In genomic region chrX:140280016-140280415, GRCm38 (mm10) we compare ENCODE assay signal across 8 mouse cellular contexts.
DNase-seq lines count a peak whose midpoint lies in the region; ATAC-seq and TF ChIP-seq lines count a peak whose summit lies in the region.
"Had no signal": no experiment of that assay in that cellular context is flagged by ENCODE, and none has a peak within 500 bp of the region (broad histone marks: within the 10 kb centered on the region; RNA-seq: fewer than 3 reads in every experiment).

No protein-coding gene starts in this region.

- 19% methylated on average over 12 of the region's 12 CpGs for WGBS in forebrain, embryonic 12.5 days
- WGBS in midbrain, postnatal 0 days = 22% methylated on average over 12 of the region's 12 CpGs

- no peaks in the 10 kb centered on the region for H3K9me3 ChIP-seq in forebrain, embryonic 12.5 days
- H3K9me3 ChIP-seq in midbrain, postnatal 0 days (ENCODE audit: low read length) = no peaks in the 10 kb centered on the region

- H3K9ac ChIP-seq in forebrain, embryonic 12.5 days = no peak overlapping the region
- H3K9ac ChIP-seq in midbrain, postnatal 0 days (replicated peaks; ENCODE audit: low read length, poor library complexity, severe bottlenecking) = peak overlapping the region; percentile 39; the same call in 1 of the 2 replicates

- H3K4me1 ChIP-seq in forebrain, embryonic 12.5 days = 0 out of 2 replicates have a peak, but pooled peaks cover 3% of the 10 kb centered on the region
- H3K4me1 ChIP-seq in midbrain, postnatal 0 days (ENCODE audit: insufficient read depth, low read length) = no peaks in the 10 kb centered on the region

- peaks cover 73% of the 10 kb centered on the region for H3K27me3 ChIP-seq in forebrain, embryonic 12.5 days
- peaks cover 10% of the 10 kb centered on the region for H3K27me3 ChIP-seq in midbrain, postnatal 0 days (ENCODE audit: insufficient read depth, low read length)

- no peak overlapping the region for H3K4me3 ChIP-seq in forebrain, embryonic 12.5 days (replicated peaks)
- peak overlapping the region; percentile 22; the same call in 1 of the 2 replicates for H3K4me3 ChIP-seq in midbrain, postnatal 0 days (ENCODE audit: low read depth, low read length)

- peak overlapping the region; percentile 25; the same call in 1 of the 2 replicates for H3K4me2 ChIP-seq in forebrain, embryonic 12.5 days
- H3K4me2 ChIP-seq in midbrain, postnatal 0 days (ENCODE audit: low read depth, low read length, poor library complexity, severe bottlenecking) = peak overlapping the region; percentile 48

- no peak; the same call in 1 of the 2 replicates for ATAC-seq in forebrain, embryonic 12.5 days (ENCODE audit: low FRiP score)
- no peak for ATAC-seq in midbrain, postnatal 0 days (ENCODE audit: low FRiP score)

- TF ChIP-seq CTCF in midbrain, postnatal 0 days (IDR thresholded peaks at IDR 0.05) = no peak

- H3K27ac ChIP-seq in forebrain, embryonic 12.5 days = no peak overlapping the region
- no peak overlapping the region for H3K27ac ChIP-seq in midbrain, postnatal 0 days (ENCODE audit: low read depth, low read length)

- no peaks in the 10 kb centered on the region for H3K36me3 ChIP-seq in forebrain, embryonic 12.5 days (replicated peaks)
- H3K36me3 ChIP-seq in midbrain, postnatal 0 days (ENCODE audit: insufficient read depth, low read length) = no peaks in the 10 kb centered on the region

- peak; percentile 3 to 9 for DNase-seq in kidney, postnatal 4 days
- DNase-seq in kidney, postnatal 10 days = no peak
- DNase-seq in c-Kit-positive CD71-negative TER-119-negative erythroid progenitor cells, embryonic 14.5 days (ENCODE audit: low read depth) = peak; percentile 16
- DNase-seq in midbrain, postnatal 0 days (ENCODE audit: low spot score) = no peak
- no peak for DNase-seq in spleen, postnatal 36 days (ENCODE audit: low spot score in 2 of 2)
- no peak for DNase-seq in B cell, adult 2 months
- DNase-seq: thymus, postnatal 14 days had no signal

Comparison
In these comparisons a context has a peak if more than half of its experiments do, and no peak if none do; other contexts are left out.
1. DNase-seq: peak in kidney, postnatal 4 days (2 of 2) and c-Kit-positive CD71-negative TER-119-negative erythroid progenitor cells, embryonic 14.5 days (single experiment); none in kidney, postnatal 10 days (single experiment), midbrain, postnatal 0 days (single experiment), spleen, postnatal 36 days (0 of 2) and B cell, adult 2 months (0 of 2).